In genomic region chr17:32901751-32902525, GRCm38 (mm10) we compare ENCODE assay signal across 30 mouse cellular contexts. TPM values are rescaled to one million over a fixed set of nuclear protein-coding genes. Genes with fewer than 3 reads are reported as not detected.
"Had no signal": no experiment of that assay in that cellular context is flagged by ENCODE, and none has a peak within 500 bp of the region (broad histone marks: within the 10 kb centered on the region; RNA-seq: fewer than 3 reads in every experiment).

No protein-coding gene starts in this region.

- H3K4me1 ChIP-seq: heart, embryonic 13.5 days; kidney, embryonic 15.5 days; limb, embryonic 10.5 days; limb, embryonic 12.5 days; liver, embryonic 13.5 days had no signal

- H3K9ac ChIP-seq: heart, embryonic 13.5 days; heart, embryonic 15.5 days; hindbrain, embryonic 13.5 days; hindbrain, embryonic 15.5 days; kidney, embryonic 15.5 days; limb, embryonic 12.5 days; liver, embryonic 13.5 days; liver, embryonic 15.5 days had no signal

- H3K9me3 ChIP-seq: heart, embryonic 13.5 days; heart, embryonic 15.5 days; hindbrain, embryonic 13.5 days; hindbrain, embryonic 15.5 days; kidney, embryonic 15.5 days; limb, embryonic 10.5 days; limb, embryonic 12.5 days; liver, embryonic 13.5 days; liver, embryonic 15.5 days had no signal

- H3K4me3 ChIP-seq: heart, embryonic 13.5 days; heart, embryonic 15.5 days; hindbrain, embryonic 13.5 days; hindbrain, embryonic 15.5 days; kidney, embryonic 15.5 days; left cerebral cortex, adult 2 months; limb, embryonic 10.5 days; limb, embryonic 12.5 days; liver, embryonic 13.5 days; liver, embryonic 15.5 days had no signal

- DNase-seq: gastrocnemius, postnatal 14 days; gastrocnemius, postnatal 36 days; heart, adult 18-20 months; heart, postnatal 14 days; heart, postnatal 36 days; kidney, adult 11 months; kidney, adult 2 months; kidney, adult 9 months; kidney, postnatal 14 days; kidney, postnatal 36 days; layer of hippocampus, adult 9-11 months; liver; liver, embryonic 13.5 days had no signal

- H3K27ac ChIP-seq: heart, embryonic 13.5 days; heart, embryonic 15.5 days; hindbrain, embryonic 13.5 days; hindbrain, embryonic 15.5 days; hindbrain, postnatal 0 days; kidney, embryonic 15.5 days; kidney, postnatal 0 days; left cerebral cortex, adult 2 months; limb, embryonic 10.5 days; limb, embryonic 12.5 days; liver, embryonic 13.5 days; liver, embryonic 15.5 days had no signal

- H3K36me3 ChIP-seq: heart, embryonic 13.5 days; heart, embryonic 15.5 days; hindbrain, embryonic 13.5 days; hindbrain, embryonic 15.5 days; kidney, embryonic 15.5 days; limb, embryonic 10.5 days; limb, embryonic 12.5 days; liver, embryonic 13.5 days; liver, embryonic 15.5 days had no signal

RNA-seq across cellular contexts. Expression of gene Cyp4f14, which starts 15.2 kb away (rescaled TPM):
- total RNA-seq: heart, postnatal 14 days; heart, postnatal 36 days; hematopoietic stem cell, adult 5-6 weeks had no signal
- polyA plus RNA-seq: heart, embryonic 11.5 days; heart, embryonic 13.5 days; heart, embryonic 15.5 days; heart, postnatal 0 days; hindbrain, embryonic 11.5 days; hindbrain, embryonic 13.5 days; hindbrain, embryonic 15.5 days; kidney, embryonic 15.5 days; kidney, postnatal 0 days; limb, embryonic 10.5 days; limb, embryonic 12.5 days; limb, embryonic 14.5 days; liver, embryonic 11.5 days; liver, embryonic 13.5 days; liver, embryonic 15.5 days had no signal
